Mouse (Mus musculus) adrenal gland, adult (tissue): ENCODE measurements around the gene Ldb3.
A peak's percentile ranks its signal among the peaks of the same experiment; 100 is the strongest.

Experiments
- DNase-seq, 2 experiments: peaks; one replicate each; pipeline ENCODE4 v3.0.0; 2022 to 2023; ENCODE audit warnings: low spot score in 1 of 2; ENCODE audit not compliant: inconsistent age in 2 of 2

The Ldb3 gene

GRCm38 (mm10) chr14:34590743-34591675, 2.5 kb upstream of the Ldb3 start:
- no peak for DNase-seq

GRCm38 (mm10) chr14:34590017-34590570, 1.6 kb upstream of the Ldb3 start:
- no peak for DNase-seq

GRCm38 (mm10) chr14:34589185-34589713, 767 bp upstream of the Ldb3 start:
- DNase-seq = peak in 1 of 2 experiments; percentile 45

GRCm38 (mm10) chr14:34588005-34588404, 477 bp downstream of the Ldb3 start:
- no peak for DNase-seq

GRCm38 (mm10) chr14:34586871-34587270, 1.6 kb downstream of the Ldb3 start:
- no peak for DNase-seq

- DNase-seq = peak; percentile 55 to 78
Measured at GRCm38 (mm10) chr14:34585358-34586105, 3.0 kb downstream of the Ldb3 start.

- DNase-seq = no peak
Measured at GRCm38 (mm10) chr14:34582740-34583427, 5.6 kb downstream of the Ldb3 start.

- no peak for DNase-seq
Measured at GRCm38 (mm10) chr14:34576858-34577257, 11.6 kb downstream of the Ldb3 start.

- DNase-seq = peak in 1 of 2 experiments; percentile 52
Measured at GRCm38 (mm10) chr14:34574068-34574467, 14.4 kb downstream of the Ldb3 start.

GRCm38 (mm10) chr14:34573348-34573913, 15.1 kb downstream of the Ldb3 start:
- DNase-seq = no peak

GRCm38 (mm10) chr14:34571610-34572387, 16.7 kb downstream of the Ldb3 start:
- DNase-seq = no peak

GRCm38 (mm10) chr14:34570903-34571302, 17.6 kb downstream of the Ldb3 start:
- DNase-seq = no peak

- peak; percentile 76 to 93 for DNase-seq
Measured at GRCm38 (mm10) chr14:34570294-34570693, 18.2 kb downstream of the Ldb3 start.

- DNase-seq = peak in 1 of 2 experiments; percentile 47
Measured at GRCm38 (mm10) chr14:34569534-34570194, 18.8 kb downstream of the Ldb3 start.

- DNase-seq = no peak
Measured at GRCm38 (mm10) chr14:34568626-34569025, 19.9 kb downstream of the Ldb3 start.

GRCm38 (mm10) chr14:34567697-34568096, 20.8 kb downstream of the Ldb3 start:
- no peak for DNase-seq

GRCm38 (mm10) chr14:34566530-34566929, 22.0 kb downstream of the Ldb3 start:
- DNase-seq = no peak

- peak in 1 of 2 experiments; percentile 39 for DNase-seq
Measured at GRCm38 (mm10) chr14:34565711-34566110, 22.8 kb downstream of the Ldb3 start.

GRCm38 (mm10) chr14:34564646-34565045, 23.8 kb downstream of the Ldb3 start:
- no peak for DNase-seq
